Mouse (Mus musculus): ENCODE measurements around the gene Cfl2. TPM values are rescaled to one million over a fixed set of nuclear protein-coding genes. Genes with fewer than 3 reads are reported as not detected.

Cfl2 gene
- 26.1 and 51.2 TPM in 2 replicates for total RNA-seq (2017)

GRCm38 (mm10) chr12:54862606-54863535, at the start of gene Cfl2:
Gene Cfl2 (minus strand): TSS chr12:54862877.
- peak; percentile 67 to 85 for ATAC-seq (replicated peaks in 1 of 2; ENCODE audit: insufficient read depth in 1 of 2, low FRiP score in 2 of 2, low TSS enrichment in 1 of 2, low read depth in 1 of 2, poor library complexity in 2 of 2, severe bottlenecking in 2 of 2)

- ATAC-seq (replicated peaks in 1 of 2; ENCODE audit: insufficient read depth in 1 of 2, low FRiP score in 2 of 2, low TSS enrichment in 1 of 2, low read depth in 1 of 2, poor library complexity in 2 of 2, severe bottlenecking in 2 of 2): no peak
Observed at GRCm38 (mm10) chr12:54910387-54910786, 47.7 kb upstream of the Cfl2 start.

- ATAC-seq (replicated peaks in 1 of 2; ENCODE audit: insufficient read depth in 1 of 2, low FRiP score in 2 of 2, low TSS enrichment in 1 of 2, low read depth in 1 of 2, poor library complexity in 2 of 2, severe bottlenecking in 2 of 2): peak; percentile 80 to 88
Observed at GRCm38 (mm10) chr12:54892559-54892958, 29.9 kb upstream of the Cfl2 start.

- ATAC-seq (replicated peaks in 1 of 2; ENCODE audit: insufficient read depth in 1 of 2, low FRiP score in 2 of 2, low TSS enrichment in 1 of 2, low read depth in 1 of 2, poor library complexity in 2 of 2, severe bottlenecking in 2 of 2): no peak
Observed at GRCm38 (mm10) chr12:54890426-54890825, 27.7 kb upstream of the Cfl2 start.

GRCm38 (mm10) chr12:54887580-54888127, 25.0 kb upstream of the Cfl2 start:
- no peak for ATAC-seq (replicated peaks in 1 of 2; ENCODE audit: insufficient read depth in 1 of 2, low FRiP score in 2 of 2, low TSS enrichment in 1 of 2, low read depth in 1 of 2, poor library complexity in 2 of 2, severe bottlenecking in 2 of 2)

- ATAC-seq (replicated peaks in 1 of 2; ENCODE audit: insufficient read depth in 1 of 2, low FRiP score in 2 of 2, low TSS enrichment in 1 of 2, low read depth in 1 of 2, poor library complexity in 2 of 2, severe bottlenecking in 2 of 2): peak; percentile 67 to 74; a peak in 3 of 4 replicates
Observed at GRCm38 (mm10) chr12:54879630-54880029, 17.0 kb upstream of the Cfl2 start.

- peak; percentile 17 to 27; a peak in 1 of 4 replicates for ATAC-seq (replicated peaks in 1 of 2; ENCODE audit: insufficient read depth in 1 of 2, low FRiP score in 2 of 2, low TSS enrichment in 1 of 2, low read depth in 1 of 2, poor library complexity in 2 of 2, severe bottlenecking in 2 of 2)
Observed at GRCm38 (mm10) chr12:54879211-54879610, 16.5 kb upstream of the Cfl2 start.

GRCm38 (mm10) chr12:54877875-54878274, 15.2 kb upstream of the Cfl2 start:
- ATAC-seq (replicated peaks in 1 of 2; ENCODE audit: insufficient read depth in 1 of 2, low FRiP score in 2 of 2, low TSS enrichment in 1 of 2, low read depth in 1 of 2, poor library complexity in 2 of 2, severe bottlenecking in 2 of 2): no peak

GRCm38 (mm10) chr12:54876879-54877278, 14.2 kb upstream of the Cfl2 start:
- ATAC-seq (replicated peaks in 1 of 2; ENCODE audit: insufficient read depth in 1 of 2, low FRiP score in 2 of 2, low TSS enrichment in 1 of 2, low read depth in 1 of 2, poor library complexity in 2 of 2, severe bottlenecking in 2 of 2): no peak

- ATAC-seq (replicated peaks in 1 of 2; ENCODE audit: insufficient read depth in 1 of 2, low FRiP score in 2 of 2, low TSS enrichment in 1 of 2, low read depth in 1 of 2, poor library complexity in 2 of 2, severe bottlenecking in 2 of 2): no peak
Observed at GRCm38 (mm10) chr12:54874711-54875110, 12.0 kb upstream of the Cfl2 start.

- peak; percentile 40 to 46; a peak in 3 of 4 replicates for ATAC-seq (replicated peaks in 1 of 2; ENCODE audit: insufficient read depth in 1 of 2, low FRiP score in 2 of 2, low TSS enrichment in 1 of 2, low read depth in 1 of 2, poor library complexity in 2 of 2, severe bottlenecking in 2 of 2)
Observed at GRCm38 (mm10) chr12:54861991-54862605, 579 bp downstream of the Cfl2 start.

- no peak for ATAC-seq (replicated peaks in 1 of 2; ENCODE audit: insufficient read depth in 1 of 2, low FRiP score in 2 of 2, low TSS enrichment in 1 of 2, low read depth in 1 of 2, poor library complexity in 2 of 2, severe bottlenecking in 2 of 2)
Observed at GRCm38 (mm10) chr12:54859531-54859930, 3.1 kb downstream of the Cfl2 start.

GRCm38 (mm10) chr12:54850551-54850950, 12.1 kb downstream of the Cfl2 start:
- no peak for ATAC-seq (replicated peaks in 1 of 2; ENCODE audit: insufficient read depth in 1 of 2, low FRiP score in 2 of 2, low TSS enrichment in 1 of 2, low read depth in 1 of 2, poor library complexity in 2 of 2, severe bottlenecking in 2 of 2)

- ATAC-seq (replicated peaks in 1 of 2; ENCODE audit: insufficient read depth in 1 of 2, low FRiP score in 2 of 2, low TSS enrichment in 1 of 2, low read depth in 1 of 2, poor library complexity in 2 of 2, severe bottlenecking in 2 of 2): peak; percentile 48 to 67; a peak in 3 of 4 replicates
Observed at GRCm38 (mm10) chr12:54844415-54844814, 18.3 kb downstream of the Cfl2 start.

GRCm38 (mm10) chr12:54841576-54841975, 21.1 kb downstream of the Cfl2 start:
- ATAC-seq (replicated peaks in 1 of 2; ENCODE audit: insufficient read depth in 1 of 2, low FRiP score in 2 of 2, low TSS enrichment in 1 of 2, low read depth in 1 of 2, poor library complexity in 2 of 2, severe bottlenecking in 2 of 2): no peak

- no peak for ATAC-seq (replicated peaks in 1 of 2; ENCODE audit: insufficient read depth in 1 of 2, low FRiP score in 2 of 2, low TSS enrichment in 1 of 2, low read depth in 1 of 2, poor library complexity in 2 of 2, severe bottlenecking in 2 of 2)
Observed at GRCm38 (mm10) chr12:54839815-54840214, 22.9 kb downstream of the Cfl2 start.

- ATAC-seq (replicated peaks in 1 of 2; ENCODE audit: insufficient read depth in 1 of 2, low FRiP score in 2 of 2, low TSS enrichment in 1 of 2, low read depth in 1 of 2, poor library complexity in 2 of 2, severe bottlenecking in 2 of 2): no peak
Observed at GRCm38 (mm10) chr12:54838931-54839330, 23.7 kb downstream of the Cfl2 start.
